Mouse (Mus musculus): Measurements from ENCODE around the gene Cdc42ep1.

- no peak for TF ChIP-seq CTCF (IDR thresholded peaks at IDR 0.05; ENCODE audit: extremely low read depth, insufficient read depth, insufficient read length, insufficient replicate concordance)
- TF ChIP-seq POLR2A (IDR thresholded peaks at IDR 0.05; ENCODE audit: low read depth, low read length), result no peak
Measured at GRCm38 (mm10) chr15:78877810-78878390, 35.5 kb downstream of the Cdc42ep1 start.
